Mouse (Mus musculus): Measurements from ENCODE around the gene Usp20. TPM values are rescaled to one million over a fixed set of nuclear protein-coding genes. Genes with fewer than 3 reads are reported as not detected.
A peak's percentile ranks its signal among the peaks of the same experiment; 100 is the strongest.

Gene Usp20
- total RNA-seq, 1 experiment from 2014 or later: 31.3 TPM

GRCm38 (mm10) chr2:31040487-31040886, 58.4 kb downstream of the Usp20 start:
- no peak for DNase-seq

GRCm38 (mm10) chr2:31041386-31041785, 59.3 kb downstream of the Usp20 start:
- peak; percentile 61 for DNase-seq

- no peak for DNase-seq
Observed at GRCm38 (mm10) chr2:31042881-31043280, 60.8 kb downstream of the Usp20 start.

- DNase-seq: no peak
Observed at GRCm38 (mm10) chr2:31043856-31044255, 61.8 kb downstream of the Usp20 start.

GRCm38 (mm10) chr2:31048037-31048436, 66.0 kb downstream of the Usp20 start:
- DNase-seq: no peak

GRCm38 (mm10) chr2:31052441-31052840, 70.4 kb downstream of the Usp20 start:
- no peak for DNase-seq

GRCm38 (mm10) chr2:31053426-31053825, 71.3 kb downstream of the Usp20 start:
- DNase-seq: no peak

- DNase-seq: no peak
Observed at GRCm38 (mm10) chr2:31053851-31054340, 71.8 kb downstream of the Usp20 start.

- no peak for DNase-seq
Observed at GRCm38 (mm10) chr2:31056070-31056469, 74.0 kb downstream of the Usp20 start.

- peak; percentile 38 for DNase-seq
Observed at GRCm38 (mm10) chr2:31057549-31058177, 75.6 kb downstream of the Usp20 start.

GRCm38 (mm10) chr2:31058443-31058842, 76.4 kb downstream of the Usp20 start:
- no peak for DNase-seq

GRCm38 (mm10) chr2:31060271-31060670, 78.2 kb downstream of the Usp20 start:
- DNase-seq: no peak

GRCm38 (mm10) chr2:31060787-31061730, 79.0 kb downstream of the Usp20 start:
- DNase-seq: no peak

GRCm38 (mm10) chr2:31061868-31062628, 80.0 kb downstream of the Usp20 start:
- DNase-seq: no peak

- DNase-seq: no peak
Observed at GRCm38 (mm10) chr2:31066019-31066789, 84.1 kb downstream of the Usp20 start.

GRCm38 (mm10) chr2:31067059-31067595, 85.0 kb downstream of the Usp20 start:
- DNase-seq: no peak

- no peak for DNase-seq
Observed at GRCm38 (mm10) chr2:31067696-31068245, 85.7 kb downstream of the Usp20 start.

- peak; percentile 37 for DNase-seq
Observed at GRCm38 (mm10) chr2:31068246-31069113, 86.4 kb downstream of the Usp20 start.

GRCm38 (mm10) chr2:31069114-31069445, 87.0 kb downstream of the Usp20 start:
- no peak for DNase-seq

GRCm38 (mm10) chr2:31069506-31069905, 87.4 kb downstream of the Usp20 start:
- no peak for DNase-seq
